Mouse (Mus musculus) frontal cortex, postnatal 25 days (tissue): ENCODE measurements around the gene Mrpl22.
"Not testable (repeated sequence)": the region's sequence is repeated elsewhere in the genome, so short reads cannot be mapped to it uniquely, and the experiment has no call there.

Experiments
- DNase-seq, 2 experiments: peaks; one replicate each; pipeline ENCODE4 v3.0.0; 2022; ENCODE audit warnings: low spot score in 2 of 2

Mrpl22 gene

DNA sequence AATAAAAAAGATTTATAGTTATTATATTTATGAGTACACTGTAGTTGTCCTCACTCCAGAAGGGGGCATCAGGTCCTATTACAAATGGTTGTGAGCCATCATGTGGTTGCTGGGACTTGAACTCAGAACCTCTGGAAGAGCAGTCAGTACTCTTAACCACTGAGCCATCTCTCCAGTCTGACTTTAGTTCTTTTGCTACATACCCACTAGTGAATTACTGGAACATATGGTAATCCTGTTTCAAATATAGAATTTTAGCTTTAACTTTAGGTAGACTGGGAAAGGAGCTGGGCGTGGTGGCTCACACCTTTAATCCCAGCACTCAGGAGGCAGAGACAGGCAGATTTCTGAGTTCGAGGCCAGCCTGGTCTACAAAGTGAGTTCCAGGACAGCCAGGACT, 56.6 kb downstream of the Mrpl22 start:
- not testable (repeated sequence) for DNase-seq
